Mouse (Mus musculus) hindbrain, embryonic 10.5 days (tissue): ENCODE measurements around the gene Clec4n. TPM values are rescaled to one million over a fixed set of nuclear protein-coding genes. Genes with fewer than 3 reads are reported as not detected.
"Not testable (repeated sequence)": the region's sequence is repeated elsewhere in the genome, so short reads cannot be mapped to it uniquely, and the experiment has no call there.

Experiments
- DNase-seq: peaks from one replicate; pipeline ENCODE4 v3.0.0-alpha.2; 2017; ENCODE audit warnings: low spot score
- H3K27ac ChIP-seq: fragments of 300-500 bp; sonication (generic); 2 replicates; pipeline ENCODE4 v1.5.1; 2016; ENCODE audit warnings: mild to moderate bottlenecking, moderate library complexity
- H3K27me3 ChIP-seq: fragments of 300-500 bp; sonication (generic); 2 replicates; pipeline ENCODE4 v1.6.1; 2016; ENCODE audit warnings: mild to moderate bottlenecking; ENCODE audit not compliant: poor library complexity, insufficient read depth, severe bottlenecking
- H3K36me3 ChIP-seq: fragments of 300-500 bp; sonication (generic); 2 replicates; pipeline ENCODE4 v1.6.1; 2016; ENCODE audit warnings: mild to moderate bottlenecking, moderate library complexity
- H3K4me1 ChIP-seq: fragments of 300-500 bp; sonication (generic); replicated peaks from 2 replicates; pipeline ENCODE4 v1.6.1; 2016; ENCODE audit warnings: mild to moderate bottlenecking
- H3K4me3 ChIP-seq: fragments of 300-500 bp; sonication (generic); 2 replicates; pipeline ENCODE4 v1.5.1; 2016; ENCODE audit warnings: mild to moderate bottlenecking, moderate library complexity
- H3K9me3 ChIP-seq: fragments of 300-500 bp; sonication (generic); 2 replicates; pipeline ENCODE4 v1.6.1; 2016; ENCODE audit warnings: mild to moderate bottlenecking, moderate library complexity
- WGBS: fragments of 180-500 bp; shearing (Covaris S2); methylation state at CpG from one replicate; pipeline ENCODE4 v1.1.7; 2016; 5-methylcytosine and 5-hydroxymethylcytosine counted together
- polyA plus RNA-seq: library from polyadenylated mRNA; unstranded; fragments of >200 nt; fragmentation: Nextera tagmentation; extraction: Ambion mirVana; gene quantifications from 2 replicates; pipeline ENCODE4 v1.2.1, GENCODE M21; 2016

Gene Clec4n
- polyA plus RNA-seq, 1 experiment from 2014 or later, result 0.18 TPM

GRCm38 (mm10) chr6:123260868-123261267, 31.2 kb downstream of the Clec4n start:
- no peaks in the 10 kb centered on the region for H3K36me3 ChIP-seq
- no peak overlapping the region for H3K4me3 ChIP-seq
- no peaks in the 10 kb centered on the region for H3K27me3 ChIP-seq
- H3K27ac ChIP-seq, result no peak overlapping the region
- no peaks in the 10 kb centered on the region for H3K9me3 ChIP-seq
- no peak for DNase-seq
- 89% methylated on average over 1 of the region's 1 CpGs for WGBS
- H3K4me1 ChIP-seq, result no peaks in the 10 kb centered on the region

GRCm38 (mm10) chr6:123261555-123262161, 32.0 kb downstream of the Clec4n start, which contains the start of gene Clec4d:
TSS of gene Clec4d (plus strand) at chr6:123262111.
- DNase-seq, result no peak
- H3K4me1 ChIP-seq, result no peaks in the 10 kb centered on the region
- H3K4me3 ChIP-seq, result no peak within 1 kb of the TSS
- H3K27me3 ChIP-seq, result no peaks in the 10 kb centered on the region
- 76% methylated on average over 4 of the region's 4 CpGs for WGBS
- H3K36me3 ChIP-seq, result no peaks in the 10 kb centered on the region
- no peak within 1 kb of the TSS for H3K27ac ChIP-seq
- no peaks in the 10 kb centered on the region for H3K9me3 ChIP-seq

- Histone ChIP-seq H3K27me3 (no peaks in the 10 kb centered on the region), H3K9me3 (no peaks in the 10 kb centered on the region), H3K4me1 (no peaks in the 10 kb centered on the region), H3K4me3 (no peak overlapping the region), H3K27ac (no peak overlapping the region), H3K36me3 (no peaks in the 10 kb centered on the region)
- WGBS, result 88% methylated on average over 3 of the region's 3 CpGs
- no peak for DNase-seq
Observed at GRCm38 (mm10) chr6:123264194-123264593, 34.6 kb downstream of the Clec4n start.

- Histone ChIP-seq H3K4me3 (no peak overlapping the region), H3K27ac (no peak overlapping the region), H3K36me3 (no peaks in the 10 kb centered on the region), H3K4me1 (no peaks in the 10 kb centered on the region), H3K27me3 (no peaks in the 10 kb centered on the region), H3K9me3 (no peaks in the 10 kb centered on the region)
- 90% methylated on average over 4 of the region's 4 CpGs for WGBS
- DNase-seq, result no peak
Observed at GRCm38 (mm10) chr6:123265809-123266208, 36.2 kb downstream of the Clec4n start.

- WGBS, result 89% methylated on average over 5 of the region's 5 CpGs
- no peak for DNase-seq
- Histone ChIP-seq H3K9me3 (no peaks in the 10 kb centered on the region), H3K36me3 (no peaks in the 10 kb centered on the region), H3K4me3 (no peak overlapping the region), H3K27me3 (no peaks in the 10 kb centered on the region), H3K4me1 (no peaks in the 10 kb centered on the region), H3K27ac (no peak overlapping the region)
Observed at GRCm38 (mm10) chr6:123266945-123267344, 37.3 kb downstream of the Clec4n start.

GRCm38 (mm10) chr6:123279443-123279842, 49.8 kb downstream of the Clec4n start:
- no peak for DNase-seq

GRCm38 (mm10) chr6:123286311-123286710, 56.7 kb downstream of the Clec4n start:
- 85% methylated on average over 2 of the region's 2 CpGs for WGBS
- no peaks in the 10 kb centered on the region for H3K9me3 ChIP-seq
- no peak overlapping the region for H3K4me3 ChIP-seq
- H3K36me3 ChIP-seq, result no peaks in the 10 kb centered on the region
- H3K4me1 ChIP-seq, result no peaks in the 10 kb centered on the region
- no peak overlapping the region for H3K27ac ChIP-seq
- no peaks in the 10 kb centered on the region for H3K27me3 ChIP-seq
- DNase-seq, result no peak

More at GRCm38 (mm10) chr6:123279443-123279842, 49.8 kb downstream of the Clec4n start:
- 86% methylated on average over 2 of the region's 2 CpGs for WGBS
- H3K27ac ChIP-seq, result no peak overlapping the region
- H3K4me3 ChIP-seq, result no peak overlapping the region
- H3K27me3 ChIP-seq, result no peaks in the 10 kb centered on the region
- no peaks in the 10 kb centered on the region for H3K4me1 ChIP-seq
- H3K36me3 ChIP-seq, result no peaks in the 10 kb centered on the region
- no peaks in the 10 kb centered on the region for H3K9me3 ChIP-seq

- Histone ChIP-seq H3K27me3 (no peaks in the 10 kb centered on the region), H3K36me3 (no peaks in the 10 kb centered on the region), H3K27ac (no peak overlapping the region), H3K4me3 (no peak overlapping the region), H3K9me3 (no peaks in the 10 kb centered on the region), H3K4me1 (no peaks in the 10 kb centered on the region)
- DNase-seq, result no peak
- WGBS, result 89% methylated on average over 10 of the region's 10 CpGs
Observed at GRCm38 (mm10) chr6:123288931-123289330, 59.3 kb downstream of the Clec4n start.

- H3K27me3 ChIP-seq, result no peaks in the 10 kb centered on the region
- WGBS, result 81% methylated on average over 4 of the region's 4 CpGs
- H3K36me3 ChIP-seq, result no peaks in the 10 kb centered on the region
- no peak for DNase-seq
- H3K9me3 ChIP-seq, result no peaks in the 10 kb centered on the region
- H3K27ac ChIP-seq, result no peak within 1 kb of the TSS
- H3K4me3 ChIP-seq, result no peak within 1 kb of the TSS
- H3K4me1 ChIP-seq, result no peaks in the 10 kb centered on the region
Observed at GRCm38 (mm10) chr6:123289753-123290152, 60.1 kb downstream of the Clec4n start, which contains the start of gene Clec4e. TSS of gene Clec4e (minus strand) at chr6:123289870.

- Histone ChIP-seq H3K9me3 (no peaks in the 10 kb centered on the region), H3K27me3 (no peaks in the 10 kb centered on the region), H3K4me3 (no peak overlapping the region), H3K36me3 (no peaks in the 10 kb centered on the region), H3K27ac (no peak overlapping the region), H3K4me1 (no peaks in the 10 kb centered on the region)
- WGBS, result 96% methylated on average over 1 of the region's 1 CpGs
- no peak for DNase-seq
Observed at GRCm38 (mm10) chr6:123292751-123293400, 63.2 kb downstream of the Clec4n start.

GRCm38 (mm10) chr6:123293509-123293908, 63.9 kb downstream of the Clec4n start:
- H3K4me3 ChIP-seq, H3K27me3 ChIP-seq, H3K36me3 ChIP-seq, DNase-seq, H3K27ac ChIP-seq, H3K4me1 ChIP-seq, H3K9me3 ChIP-seq: not testable (repeated sequence)
- WGBS, result 87% methylated on average over 11 of the region's 11 CpGs
